Mouse (Mus musculus): ENCODE measurements at regions not wholly inside any gene's neighbourhood (a gene's known extent, or its start where the extent isn't known, plus 50 kb on each side); places are given as distances from the start of the nearest gene placed in this dataset.
"Not testable (repeated sequence)": the region's sequence is repeated elsewhere in the genome, so short reads cannot be mapped to it uniquely, and the experiment has no call there.

DNA sequence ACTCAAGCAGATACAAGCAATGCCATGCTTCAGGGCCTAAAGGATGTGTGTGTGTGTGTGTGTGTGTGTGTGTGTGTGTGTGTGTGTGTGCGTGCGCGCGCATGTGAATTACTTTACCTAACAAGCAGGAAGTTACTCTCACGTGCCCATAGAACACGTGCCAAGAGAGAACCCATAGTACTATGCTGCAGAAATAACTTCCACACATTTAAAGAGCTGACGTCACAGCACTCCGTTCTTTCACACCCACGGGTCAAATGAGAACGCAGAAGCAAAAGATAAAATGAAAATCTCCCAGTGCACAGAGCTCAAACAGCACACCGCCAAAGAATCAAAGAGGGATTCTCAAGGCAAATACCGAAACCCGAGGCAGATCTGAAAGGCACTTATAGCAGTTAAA lies 195.9 kb downstream of the Unc5cl start:
- DNase-seq (ENCODE audit: low spot score in 2 of 2) = no peak

DNA sequence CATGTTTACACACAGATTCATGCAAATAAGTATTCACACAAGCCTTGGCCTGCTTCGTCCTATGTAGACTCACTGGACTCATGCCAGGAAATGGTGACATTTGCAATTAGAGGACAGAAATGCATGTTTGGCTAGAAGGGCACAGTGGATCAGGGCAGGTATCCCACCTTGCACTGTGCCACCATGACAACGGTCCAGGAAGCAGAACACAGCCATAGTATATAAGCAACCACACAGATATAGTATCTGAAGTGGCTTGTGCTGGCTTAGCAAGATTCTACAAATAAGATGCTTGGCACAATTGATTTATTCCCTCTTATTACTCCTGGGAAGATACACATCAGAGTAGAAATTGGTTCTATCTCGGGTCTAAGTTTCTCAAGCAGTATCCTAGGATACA lies 218.0 kb downstream of the Unc5cl start:
- DNase-seq (ENCODE audit: low spot score in 2 of 2) = no peak

DNA sequence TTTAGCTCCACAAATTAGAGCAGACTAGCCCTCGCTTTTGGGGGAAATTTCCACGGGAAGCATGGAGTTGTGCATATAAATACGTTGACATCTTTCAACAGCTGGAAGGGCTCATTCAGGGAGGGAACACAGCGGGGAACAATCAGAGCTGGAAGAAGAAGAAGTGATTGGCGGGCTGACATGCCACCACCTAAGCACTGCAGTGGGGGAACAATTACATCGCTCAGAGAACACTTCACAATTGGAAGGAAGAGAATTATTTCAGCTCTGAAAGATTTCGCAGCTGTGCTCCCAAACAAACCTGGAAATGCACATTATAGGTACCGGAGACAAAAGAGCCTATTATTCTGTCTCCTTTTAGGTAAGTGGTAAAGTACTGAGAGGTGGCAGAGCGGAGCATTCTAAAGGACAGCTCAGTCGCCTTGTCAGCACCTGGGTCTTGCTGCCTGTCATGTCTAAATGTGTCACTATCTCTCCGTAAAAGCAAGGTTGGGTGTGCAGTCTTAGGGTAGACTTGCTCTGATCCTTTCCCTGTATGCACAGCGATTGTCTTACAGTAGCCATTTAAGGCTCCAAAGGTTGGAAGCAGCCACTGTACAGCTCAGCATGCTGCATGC lies 223.6 kb downstream of the Unc5cl start:
- no peak for DNase-seq (ENCODE audit: low spot score in 2 of 2)

- DNase-seq (ENCODE audit: low spot score in 2 of 2) = no peak
Measured at GRCm38 (mm10) chr17:48680331-48680730, 225.6 kb downstream of the Unc5cl start.

GRCm38 (mm10) chr17:48688944-48689343 lies 234.2 kb downstream of the Unc5cl start:
- peak in 1 of 2 experiments; percentile 35 for DNase-seq (ENCODE audit: low spot score in 2 of 2)

DNA sequence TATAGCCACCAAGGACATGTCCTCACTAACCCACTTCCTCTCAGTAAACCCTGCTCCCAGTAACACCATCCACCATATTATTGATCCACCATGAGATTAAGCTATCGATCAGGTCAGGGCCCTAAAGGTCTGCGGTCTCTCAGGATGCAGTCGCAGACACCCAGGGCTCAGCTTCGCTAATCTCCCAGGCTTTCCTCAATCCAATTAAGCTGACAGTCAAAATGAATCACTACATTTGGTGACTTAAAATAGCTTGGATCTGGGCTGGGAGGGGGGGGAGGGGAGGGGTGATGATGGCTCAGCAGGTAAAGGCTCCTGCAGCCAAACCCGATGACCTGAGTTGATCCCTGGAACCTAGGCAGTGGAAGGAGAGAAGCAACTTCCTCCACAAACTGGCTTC lies 233.7 kb upstream of the Lrfn2 start:
- no peak for DNase-seq (ENCODE audit: low spot score in 2 of 2)

- DNase-seq (ENCODE audit: low spot score in 2 of 2) = peak in 1 of 2 experiments; percentile 3
Measured at GRCm38 (mm10) chr17:48700591-48700990, 231.6 kb upstream of the Lrfn2 start.

DNA sequence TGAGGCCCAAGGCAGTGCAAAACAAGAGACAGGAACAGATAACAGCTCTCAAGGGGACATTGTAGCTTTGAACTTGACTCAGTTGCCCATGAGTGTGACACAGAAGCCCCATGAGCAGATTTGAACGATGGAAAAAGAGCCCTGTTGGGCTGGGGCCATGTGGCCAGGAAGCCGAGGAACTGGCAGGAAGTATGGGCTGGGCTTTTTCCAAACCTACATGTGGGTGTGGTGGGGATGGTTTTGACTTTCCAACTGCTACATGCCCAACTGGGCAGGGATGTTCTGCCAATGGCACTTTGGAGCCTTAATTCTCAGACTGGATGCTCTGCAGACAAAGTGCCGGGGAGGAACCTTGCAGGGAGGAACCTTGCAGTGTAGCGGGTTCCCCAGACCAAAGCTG lies 211.7 kb upstream of the Lrfn2 start:
- DNase-seq (ENCODE audit: low spot score in 2 of 2) = no peak

- DNase-seq (ENCODE audit: low spot score in 2 of 2) = peak in 1 of 2 experiments; percentile 5
Measured at GRCm38 (mm10) chr17:48723286-48723685, 208.9 kb upstream of the Lrfn2 start.

- no peak for DNase-seq (ENCODE audit: low spot score in 2 of 2)
Measured at GRCm38 (mm10) chr17:48724513-48725112, 207.6 kb upstream of the Lrfn2 start.

- no peak for DNase-seq (ENCODE audit: low spot score in 2 of 2)
Measured at GRCm38 (mm10) chr17:48726460-48726859, 205.7 kb upstream of the Lrfn2 start.

DNA sequence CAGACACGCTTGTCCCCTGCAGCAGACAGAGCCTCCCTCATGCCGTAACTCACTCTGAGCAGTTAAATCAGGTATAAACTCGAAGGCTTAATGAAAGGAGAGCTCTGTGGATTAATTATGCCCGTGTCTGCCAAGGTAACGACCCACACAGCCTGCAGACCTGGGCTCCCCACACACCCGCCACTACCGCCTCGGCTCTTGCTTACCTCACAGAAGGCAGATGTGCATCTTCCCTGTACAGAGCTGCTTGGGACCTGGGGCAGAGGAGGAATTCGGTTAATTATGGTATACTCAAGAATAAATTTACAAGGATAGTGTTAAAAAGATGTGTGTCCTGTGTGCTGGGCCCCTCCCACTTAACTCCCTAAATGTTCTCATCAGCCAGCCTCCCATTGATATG lies 198.4 kb upstream of the Lrfn2 start:
- DNase-seq (ENCODE audit: low spot score in 2 of 2) = no peak

DNA sequence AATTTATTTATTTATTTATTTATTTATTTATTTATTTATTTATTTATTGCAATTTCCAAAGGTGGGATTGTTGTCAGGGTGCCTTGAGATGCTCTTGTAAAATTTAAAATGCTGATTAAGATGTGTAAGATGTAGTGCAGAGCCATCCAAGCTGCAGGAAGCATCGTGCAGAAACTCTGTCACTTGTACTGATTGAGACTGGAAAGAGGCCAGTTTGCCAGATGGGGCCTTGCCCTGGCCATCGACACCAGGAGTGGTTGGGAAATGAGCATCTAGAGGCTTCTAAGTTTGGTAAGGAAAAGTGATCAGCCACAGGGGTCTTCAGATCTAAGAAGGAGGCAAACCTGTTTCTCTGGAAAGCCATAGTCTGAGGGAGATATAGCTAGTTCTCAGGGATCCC lies 195.0 kb upstream of the Lrfn2 start:
- DNase-seq (ENCODE audit: low spot score in 2 of 2) = not testable (repeated sequence)

DNA sequence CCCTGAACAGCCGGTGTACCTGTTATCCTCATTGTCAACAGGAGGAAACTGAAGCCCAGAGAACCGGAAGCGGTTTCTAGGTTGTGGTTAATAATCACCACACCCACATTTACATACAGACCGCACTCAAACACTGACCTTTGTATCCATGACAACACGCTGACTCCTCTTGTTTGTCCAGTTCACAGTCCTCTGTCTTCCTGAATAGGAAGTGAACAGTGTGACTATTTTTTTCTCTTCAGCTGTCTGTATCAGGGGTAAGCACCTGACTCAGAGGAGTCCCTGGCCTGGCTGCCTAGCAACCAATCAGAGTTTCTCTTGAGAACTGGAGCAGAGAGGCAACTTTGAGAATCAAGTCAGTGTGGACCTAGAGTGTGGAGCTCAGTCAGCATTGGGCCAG lies 193.5 kb upstream of the Lrfn2 start:
- no peak for DNase-seq (ENCODE audit: low spot score in 2 of 2)

DNA sequence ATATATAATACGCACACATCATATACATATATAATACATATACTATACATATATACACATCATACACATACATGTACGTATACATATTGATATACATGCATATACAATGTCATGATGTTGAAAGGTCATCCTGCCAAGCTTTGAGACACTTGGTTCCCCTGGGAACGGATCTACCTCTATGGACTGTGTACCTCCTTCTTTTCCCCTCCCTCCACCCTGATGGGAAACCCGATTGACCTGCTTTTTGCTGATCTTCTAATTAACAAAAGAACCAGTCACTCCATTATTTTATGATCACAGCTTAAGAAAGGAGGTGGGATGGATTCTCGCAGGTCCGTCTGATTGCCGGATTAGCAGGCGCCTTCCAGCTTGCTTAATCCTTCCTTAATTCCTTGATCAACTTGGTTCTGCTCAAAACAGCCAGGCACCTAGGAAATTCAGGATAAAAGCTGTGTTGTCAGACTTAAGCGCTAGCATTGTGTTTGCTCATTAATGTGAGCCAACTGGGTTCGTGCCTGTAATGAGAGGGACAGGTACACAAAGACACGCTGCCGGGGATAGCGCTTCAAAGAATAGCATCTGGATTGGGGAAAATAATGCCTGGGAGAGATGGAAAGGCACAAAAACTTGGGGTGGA lies 189.3 kb upstream of the Lrfn2 start:
- no peak for DNase-seq (ENCODE audit: low spot score in 2 of 2)

- no peak for DNase-seq (ENCODE audit: low spot score in 2 of 2)
Measured at GRCm38 (mm10) chr17:48770099-48770498, 162.1 kb upstream of the Lrfn2 start.

- DNase-seq (ENCODE audit: low spot score in 2 of 2) = peak; percentile 63 to 82
Measured at GRCm38 (mm10) chr17:48771721-48772320, 160.4 kb upstream of the Lrfn2 start.

DNA sequence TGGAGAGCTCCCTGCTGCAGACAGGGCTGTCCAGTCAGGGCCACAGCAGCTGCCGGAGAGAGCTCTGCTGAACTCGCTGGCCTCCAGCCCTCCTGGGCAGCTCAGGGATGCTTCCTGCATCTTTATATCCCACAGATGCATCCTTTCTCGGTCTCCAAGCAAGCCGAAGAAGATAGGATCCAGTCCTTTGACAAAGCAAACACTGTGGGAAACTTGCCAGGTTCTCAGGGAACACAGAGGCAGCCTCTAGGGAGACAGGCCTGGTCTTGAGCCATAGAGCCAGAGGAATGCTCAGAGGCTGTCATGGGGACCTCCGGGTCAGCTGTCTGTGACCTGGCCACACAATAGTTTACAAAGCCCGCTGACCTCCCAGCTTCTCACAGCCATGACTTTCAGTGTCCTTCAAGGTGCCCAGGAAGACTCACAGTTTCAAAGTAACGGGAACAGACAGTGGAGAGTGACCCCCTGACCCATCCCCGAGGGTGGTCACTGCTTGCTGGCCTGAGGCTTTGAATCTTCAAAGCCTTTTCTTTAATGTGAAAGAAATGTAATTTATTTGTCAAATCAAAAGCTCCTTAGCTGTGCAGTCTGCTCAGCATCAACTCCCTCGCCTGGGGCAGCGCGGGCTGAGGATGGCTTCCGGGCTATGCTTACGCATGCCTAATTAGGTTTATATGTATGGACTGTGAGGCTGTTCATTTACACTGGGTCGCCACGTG lies 157.8 kb upstream of the Lrfn2 start:
- peak in 1 of 2 experiments; percentile 5 for DNase-seq (ENCODE audit: low spot score in 2 of 2)

GRCm38 (mm10) chr17:48775479-48775878 lies 156.7 kb upstream of the Lrfn2 start:
- no peak for DNase-seq (ENCODE audit: low spot score in 2 of 2)

DNA sequence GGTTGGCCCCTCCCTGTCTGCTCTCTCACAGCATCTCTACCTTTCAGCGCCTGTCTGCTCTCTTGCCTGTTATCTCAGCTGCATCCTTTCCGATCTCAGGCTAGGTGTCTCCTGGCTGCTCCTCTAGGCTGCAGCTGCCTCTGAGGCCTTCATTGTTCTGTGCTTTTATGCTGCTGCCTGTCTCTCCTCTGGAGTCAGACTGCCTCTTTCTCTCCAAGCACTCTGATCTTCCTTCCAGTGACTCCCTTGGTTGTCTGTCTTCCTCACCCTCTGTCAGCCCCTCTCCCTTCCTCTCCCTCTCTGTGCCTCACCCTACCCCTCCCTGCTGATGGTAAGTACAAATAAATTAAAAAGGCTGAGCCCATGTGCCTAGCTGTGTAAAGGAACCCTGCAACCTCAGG lies 155.7 kb upstream of the Lrfn2 start:
- no peak for DNase-seq (ENCODE audit: low spot score in 2 of 2)

- no peak for DNase-seq (ENCODE audit: low spot score in 2 of 2)
Measured at GRCm38 (mm10) chr17:48780217-48780616, 152.0 kb upstream of the Lrfn2 start.

DNA sequence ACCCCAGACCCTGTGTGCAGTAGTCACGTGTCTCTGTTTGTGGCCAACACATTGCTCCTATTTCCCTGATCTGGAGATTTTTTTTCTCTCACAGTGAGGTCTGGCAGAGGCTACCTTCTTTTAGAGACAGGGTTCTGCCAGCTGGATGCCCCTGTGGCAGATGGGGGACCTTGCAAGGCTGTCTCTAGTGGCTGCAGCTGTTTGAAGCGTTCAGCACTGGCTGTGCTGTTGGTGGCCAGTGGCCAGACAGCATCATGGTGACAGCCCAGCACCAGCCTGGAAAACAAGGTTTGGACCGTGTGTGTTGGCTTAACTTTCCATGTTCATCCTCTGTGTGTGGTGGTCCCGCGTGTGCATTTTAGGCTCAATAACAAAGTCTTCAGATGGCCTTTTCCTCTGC lies 147.8 kb upstream of the Lrfn2 start:
- no peak for DNase-seq (ENCODE audit: low spot score in 2 of 2)

Measured in layer of hippocampus, adult 18-20 months (tissue).